Mouse (Mus musculus): ENCODE measurements at regions not wholly inside any gene's neighbourhood (a gene's known extent, or its start where the extent isn't known, plus 50 kb on each side); places are given as distances from the start of the nearest gene placed in this dataset.

- Histone ChIP-seq H3K9ac (no peak overlapping the region), H3K4me2 (replicated peaks) (no peak overlapping the region), H3K4me1 (0 out of 2 replicates have a peak, but pooled peaks cover 4% of the 10 kb centered on the region), H3K27me3 (no peaks in the 10 kb centered on the region), H3K27ac (no peak overlapping the region), H3K36me3 (no peaks in the 10 kb centered on the region), H3K9me3 (no peaks in the 10 kb centered on the region), H3K4me3 (no peak overlapping the region)
- ATAC-seq (ENCODE audit: insufficient number of reproducible peaks, insufficient read depth, low FRiP score, low TSS enrichment): no peak
- 47% methylated on average over 7 of the region's 7 CpGs for WGBS
Measured at GRCm38 (mm10) chr14:86360423-86361059, 780.5 kb downstream of the Diaph3 start.

GRCm38 (mm10) chr14:86358584-86358983, 782.5 kb downstream of the Diaph3 start:
- Histone ChIP-seq H3K9ac (no peak overlapping the region), H3K4me1 (0 out of 2 replicates have a peak, but pooled peaks cover 4% of the 10 kb centered on the region), H3K27me3 (no peaks in the 10 kb centered on the region), H3K27ac (no peak overlapping the region), H3K4me2 (replicated peaks) (no peak overlapping the region), H3K9me3 (no peaks in the 10 kb centered on the region), H3K4me3 (no peak overlapping the region), H3K36me3 (no peaks in the 10 kb centered on the region)
- no peak for ATAC-seq (ENCODE audit: insufficient number of reproducible peaks, insufficient read depth, low FRiP score, low TSS enrichment)
- WGBS: 75% methylated on average over 6 of the region's 6 CpGs

- no peak for ATAC-seq (ENCODE audit: insufficient number of reproducible peaks, insufficient read depth, low FRiP score, low TSS enrichment)
- no peak overlapping the region for H3K9ac ChIP-seq
- H3K4me1 ChIP-seq: no peaks in the 10 kb centered on the region
- H3K4me3 ChIP-seq: no peak overlapping the region
- H3K36me3 ChIP-seq: no peaks in the 10 kb centered on the region
- H3K4me2 ChIP-seq (replicated peaks): no peak overlapping the region
- no peaks in the 10 kb centered on the region for H3K9me3 ChIP-seq
- no peaks in the 10 kb centered on the region for H3K27me3 ChIP-seq
- H3K27ac ChIP-seq: no peak overlapping the region
- 57% methylated on average over 1 of the region's 1 CpGs for WGBS
Measured at GRCm38 (mm10) chr14:86350526-86350925, 790.5 kb downstream of the Diaph3 start.

- Histone ChIP-seq H3K36me3 (no peaks in the 10 kb centered on the region), H3K4me1 (no peaks in the 10 kb centered on the region), H3K4me2 (replicated peaks) (no peak overlapping the region), H3K4me3 (no peak overlapping the region), H3K9ac (no peak overlapping the region), H3K27ac (no peak overlapping the region), H3K9me3 (no peaks in the 10 kb centered on the region), H3K27me3 (no peaks in the 10 kb centered on the region)
- WGBS: 83% methylated on average over 6 of the region's 6 CpGs
- ATAC-seq (ENCODE audit: insufficient number of reproducible peaks, insufficient read depth, low FRiP score, low TSS enrichment): no peak
Measured at GRCm38 (mm10) chr14:86339007-86339406, 802.0 kb downstream of the Diaph3 start.

- WGBS: 66% methylated on average over 5 of the region's 5 CpGs
- Histone ChIP-seq H3K9me3 (no peaks in the 10 kb centered on the region), H3K27ac (no peak overlapping the region), H3K4me3 (no peak overlapping the region), H3K9ac (no peak overlapping the region), H3K4me1 (no peaks in the 10 kb centered on the region), H3K27me3 (no peaks in the 10 kb centered on the region), H3K36me3 (no peaks in the 10 kb centered on the region), H3K4me2 (replicated peaks) (no peak overlapping the region)
- no peak for ATAC-seq (ENCODE audit: insufficient number of reproducible peaks, insufficient read depth, low FRiP score, low TSS enrichment)
Measured at GRCm38 (mm10) chr14:86337052-86337451, 804.0 kb downstream of the Diaph3 start.

- Histone ChIP-seq H3K9me3 (no peaks in the 10 kb centered on the region), H3K27ac (no peak overlapping the region), H3K4me3 (no peak overlapping the region), H3K27me3 (no peaks in the 10 kb centered on the region), H3K9ac (no peak overlapping the region), H3K4me1 (no peaks in the 10 kb centered on the region), H3K36me3 (no peaks in the 10 kb centered on the region), H3K4me2 (replicated peaks) (no peak overlapping the region)
- no peak for ATAC-seq (ENCODE audit: insufficient number of reproducible peaks, insufficient read depth, low FRiP score, low TSS enrichment)
- WGBS: 89% methylated on average over 2 of the region's 2 CpGs
Measured at GRCm38 (mm10) chr14:86335284-86335683, 805.8 kb downstream of the Diaph3 start.

GRCm38 (mm10) chr14:86329176-86329575, 811.9 kb downstream of the Diaph3 start:
- Histone ChIP-seq H3K4me2 (replicated peaks) (no peak overlapping the region), H3K36me3 (no peaks in the 10 kb centered on the region), H3K4me1 (no peaks in the 10 kb centered on the region), H3K9me3 (no peaks in the 10 kb centered on the region), H3K4me3 (no peak overlapping the region), H3K9ac (no peak overlapping the region), H3K27ac (no peak overlapping the region), H3K27me3 (no peaks in the 10 kb centered on the region)
- WGBS: 60% methylated on average over 3 of the region's 3 CpGs
- no peak for ATAC-seq (ENCODE audit: insufficient number of reproducible peaks, insufficient read depth, low FRiP score, low TSS enrichment)

GRCm38 (mm10) chr14:86327646-86328045, 813.4 kb downstream of the Diaph3 start:
- Histone ChIP-seq H3K4me3 (no peak overlapping the region), H3K27ac (no peak overlapping the region), H3K36me3 (no peaks in the 10 kb centered on the region), H3K9ac (no peak overlapping the region), H3K27me3 (no peaks in the 10 kb centered on the region), H3K4me1 (no peaks in the 10 kb centered on the region), H3K4me2 (replicated peaks) (no peak overlapping the region), H3K9me3 (no peaks in the 10 kb centered on the region)
- WGBS: 67% methylated on average over 9 of the region's 9 CpGs
- no peak for ATAC-seq (ENCODE audit: insufficient number of reproducible peaks, insufficient read depth, low FRiP score, low TSS enrichment)

GRCm38 (mm10) chr14:86322365-86322764, 818.7 kb downstream of the Diaph3 start:
- H3K9ac ChIP-seq: no peak overlapping the region
- WGBS: 23% methylated on average over 7 of the region's 7 CpGs

GRCm38 (mm10) chr14:86315974-86316373, 825.1 kb downstream of the Diaph3 start:
- 77% methylated on average over 6 of the region's 6 CpGs for WGBS
- ATAC-seq (ENCODE audit: insufficient number of reproducible peaks, insufficient read depth, low FRiP score, low TSS enrichment): no peak
- Histone ChIP-seq H3K27ac (no peak overlapping the region), H3K9ac (no peak overlapping the region), H3K4me2 (replicated peaks) (no peak overlapping the region), H3K4me1 (no peaks in the 10 kb centered on the region), H3K36me3 (no peaks in the 10 kb centered on the region), H3K27me3 (no peaks in the 10 kb centered on the region), H3K4me3 (no peak overlapping the region), H3K9me3 (no peaks in the 10 kb centered on the region)

More at GRCm38 (mm10) chr14:86322365-86322764, 818.7 kb downstream of the Diaph3 start:
- no peak for ATAC-seq (ENCODE audit: insufficient number of reproducible peaks, insufficient read depth, low FRiP score, low TSS enrichment)
- no peak overlapping the region for H3K4me3 ChIP-seq
- H3K4me1 ChIP-seq: no peaks in the 10 kb centered on the region
- H3K27me3 ChIP-seq: no peaks in the 10 kb centered on the region
- no peaks in the 10 kb centered on the region for H3K36me3 ChIP-seq
- H3K4me2 ChIP-seq (replicated peaks): no peak overlapping the region
- H3K9me3 ChIP-seq: no peaks in the 10 kb centered on the region
- H3K27ac ChIP-seq: no peak overlapping the region

- no peak overlapping the region for H3K4me3 ChIP-seq
Measured at GRCm38 (mm10) chr14:86308949-86309543, 832.0 kb downstream of the Diaph3 start.

GRCm38 (mm10) chr14:86307806-86308205, 833.2 kb downstream of the Diaph3 start:
- 36% methylated on average over 2 of the region's 2 CpGs for WGBS
- Histone ChIP-seq H3K9me3 (no peaks in the 10 kb centered on the region), H3K4me2 (replicated peaks) (no peak overlapping the region), H3K36me3 (no peaks in the 10 kb centered on the region), H3K4me1 (no peaks in the 10 kb centered on the region), H3K4me3 (no peak overlapping the region), H3K27ac (no peak overlapping the region), H3K27me3 (no peaks in the 10 kb centered on the region), H3K9ac (no peak overlapping the region)
- no peak for ATAC-seq (ENCODE audit: insufficient number of reproducible peaks, insufficient read depth, low FRiP score, low TSS enrichment)

More at GRCm38 (mm10) chr14:86308949-86309543, 832.0 kb downstream of the Diaph3 start:
- Histone ChIP-seq H3K9me3 (no peaks in the 10 kb centered on the region), H3K27ac (no peak overlapping the region), H3K4me2 (replicated peaks) (no peak overlapping the region), H3K9ac (no peak overlapping the region), H3K4me1 (no peaks in the 10 kb centered on the region), H3K27me3 (no peaks in the 10 kb centered on the region), H3K36me3 (no peaks in the 10 kb centered on the region)
- 59% methylated on average over 7 of the region's 7 CpGs for WGBS
- no peak for ATAC-seq (ENCODE audit: insufficient number of reproducible peaks, insufficient read depth, low FRiP score, low TSS enrichment)
